Mouse (Mus musculus) fat pad, adult 2 months (tissue): ENCODE results near the gene Sgtb.

Source experiments
- DNase-seq: peaks from one replicate; pipeline ENCODE4 v3.0.0-alpha.2; 2011; ENCODE audit warnings: low read depth, low spot score; ENCODE audit errors: extremely low read depth

Sgtb gene

DNA sequence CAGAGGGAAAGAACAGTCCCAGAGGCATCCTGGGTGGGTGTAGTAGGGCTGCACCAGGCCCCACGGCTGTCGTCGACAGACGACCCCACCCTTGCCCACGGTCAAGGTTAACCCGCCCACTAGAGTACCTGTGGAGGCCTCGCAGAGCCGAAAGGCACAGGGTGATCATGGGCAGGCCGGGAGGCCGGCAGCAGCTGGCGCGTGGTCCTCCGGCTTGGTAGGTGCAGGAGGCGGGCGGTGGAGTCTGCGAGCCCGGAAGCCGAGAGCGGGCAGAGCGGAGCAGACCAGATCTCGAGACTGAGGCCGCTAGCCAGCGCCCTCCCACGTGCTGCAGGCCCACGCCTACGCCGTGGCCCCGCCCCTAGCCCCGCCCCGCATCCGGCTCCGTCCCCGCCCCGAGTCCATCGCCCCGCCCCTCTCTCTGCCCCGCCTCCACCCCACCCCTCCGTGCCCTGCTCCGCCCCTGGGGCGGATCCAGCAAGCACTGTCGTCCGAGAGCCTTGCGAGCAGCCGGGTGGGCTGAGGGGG is at the start of gene Sgtb, which contains the start of gene Nln:
Gene Sgtb, plus strand, starts transcription at position 454 of the 528 bp plus-strand sequence.
Gene Nln, minus strand, starts transcription at position 327 of the 528 bp plus-strand sequence.
- no peak for DNase-seq

DNA sequence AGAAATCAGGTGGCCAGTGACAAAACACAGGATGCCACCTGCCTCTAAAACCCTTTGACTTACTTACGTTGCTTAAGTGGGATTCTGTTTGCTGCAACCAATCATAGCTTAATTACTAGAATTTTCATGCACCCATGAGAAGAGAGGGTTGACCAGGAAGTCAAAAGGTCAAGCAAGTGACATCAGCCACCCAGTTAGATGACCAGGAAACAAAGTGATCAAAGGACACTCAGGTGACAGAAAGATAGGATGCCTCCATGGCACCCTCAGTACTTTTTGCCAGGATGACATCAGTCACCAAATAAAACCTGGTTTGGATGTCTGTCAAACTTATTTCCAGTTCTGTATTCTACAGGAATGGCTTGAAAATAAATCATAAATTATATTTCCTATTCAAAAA is 49.3 kb upstream of the Sgtb start:
- no peak for DNase-seq

DNA sequence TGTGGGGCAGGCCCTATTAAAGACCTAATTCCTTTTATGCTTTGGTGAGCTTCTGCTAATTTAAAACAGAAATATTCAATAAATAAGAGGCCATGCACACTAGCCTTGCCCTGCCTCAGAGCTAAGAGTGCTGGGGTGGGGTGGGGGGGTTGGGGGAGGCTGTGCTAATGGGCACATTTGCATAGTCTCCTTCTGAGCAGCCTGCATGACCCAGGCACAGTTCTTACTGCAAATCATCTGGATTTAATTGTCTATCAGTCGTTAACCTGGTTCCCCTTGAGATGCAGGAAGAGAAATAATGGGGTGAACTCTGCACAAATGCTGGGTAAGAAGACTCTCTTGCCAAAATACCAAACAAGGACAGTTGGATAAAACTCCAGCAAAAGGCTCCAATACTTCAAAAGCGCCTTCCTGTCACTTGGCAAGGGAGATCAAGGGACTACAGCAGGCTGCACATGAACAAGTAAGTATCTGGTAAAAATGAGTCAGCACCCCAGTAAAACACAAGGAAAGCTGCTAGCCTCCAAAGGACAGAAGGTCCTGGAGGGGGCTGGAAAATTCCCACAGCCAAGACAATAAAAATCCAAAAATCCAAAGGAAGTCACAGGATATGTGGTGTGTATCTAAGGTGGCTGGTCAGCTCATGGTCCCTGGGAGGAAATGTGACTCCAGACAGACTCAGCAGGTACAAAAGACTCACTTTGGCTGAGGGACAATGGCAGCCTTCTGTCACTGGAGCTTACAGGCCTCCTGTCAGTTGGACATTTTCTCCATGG is 47.4 kb upstream of the Sgtb start:
- DNase-seq = no peak

DNA sequence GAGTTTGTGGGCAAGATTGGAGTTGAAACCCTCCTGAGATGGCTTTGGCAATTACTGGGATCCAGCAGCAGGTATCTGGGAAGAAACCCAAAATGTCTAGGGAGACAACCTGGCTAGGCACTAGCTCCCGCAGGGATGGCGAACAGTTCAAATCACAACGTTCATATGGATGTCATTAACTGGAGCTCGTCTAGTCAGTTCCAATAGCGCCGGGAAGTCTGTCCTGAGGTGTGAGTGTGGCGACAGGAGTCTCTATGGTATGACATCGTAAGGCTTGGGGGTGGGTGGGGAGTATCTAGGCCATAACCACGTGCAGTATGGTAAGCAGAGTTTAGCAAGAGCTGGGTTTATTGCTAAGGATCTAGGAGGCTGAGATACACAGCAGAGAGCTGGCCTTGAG is 46.5 kb upstream of the Sgtb start:
- DNase-seq = no peak

DNA sequence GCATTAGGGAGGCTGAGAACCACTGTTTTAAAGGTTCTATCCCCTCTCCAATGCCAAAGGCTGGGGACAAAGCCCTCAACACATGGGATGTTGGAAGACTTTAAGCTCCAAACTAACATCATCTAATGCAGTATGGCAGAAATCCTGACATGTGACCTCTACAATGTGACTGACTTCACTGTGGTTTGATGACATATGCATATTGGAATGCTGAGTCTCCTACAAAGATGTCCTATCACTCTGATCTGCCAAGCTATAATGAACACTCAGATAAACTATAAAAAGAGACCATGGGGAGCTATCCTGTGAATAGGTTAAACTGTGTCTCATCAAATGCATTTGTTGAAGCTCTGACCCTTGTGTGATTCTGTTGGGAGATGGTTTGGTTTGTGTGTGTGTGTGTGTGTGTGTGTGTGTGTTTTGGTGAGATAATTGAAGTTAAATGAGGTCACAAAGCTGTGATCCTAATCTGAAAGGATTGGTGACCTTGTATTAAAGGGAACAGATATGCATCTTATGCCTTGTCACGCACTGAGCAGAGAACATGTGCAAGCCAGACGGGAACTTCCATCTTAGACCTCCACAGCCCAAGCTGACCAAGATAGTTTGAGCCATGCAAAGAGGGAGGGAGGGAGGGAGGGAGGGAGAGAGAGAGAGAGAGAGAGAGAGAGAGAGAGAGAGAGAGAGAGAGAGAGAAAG is 43.7 kb upstream of the Sgtb start:
- no peak for DNase-seq

DNA sequence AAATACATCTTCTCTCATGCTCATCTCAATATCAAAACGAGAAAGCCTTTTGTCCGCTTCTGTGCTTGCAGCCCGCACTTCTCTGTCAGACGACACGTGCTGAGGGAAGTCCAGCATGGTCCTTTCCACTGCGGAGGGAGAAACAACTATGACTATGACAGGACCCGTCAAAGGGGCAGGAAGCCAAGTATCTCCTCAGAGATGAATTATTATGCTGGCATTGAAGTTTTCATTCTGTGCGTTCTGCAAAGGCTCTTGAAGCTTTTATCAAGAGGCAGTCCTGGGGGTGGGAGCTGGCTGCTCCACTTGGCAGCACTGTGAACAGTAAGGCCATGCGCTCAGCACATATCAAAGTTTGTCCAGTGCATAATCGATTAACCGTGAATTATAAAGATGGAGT is 40.3 kb upstream of the Sgtb start:
- DNase-seq = no peak

DNA sequence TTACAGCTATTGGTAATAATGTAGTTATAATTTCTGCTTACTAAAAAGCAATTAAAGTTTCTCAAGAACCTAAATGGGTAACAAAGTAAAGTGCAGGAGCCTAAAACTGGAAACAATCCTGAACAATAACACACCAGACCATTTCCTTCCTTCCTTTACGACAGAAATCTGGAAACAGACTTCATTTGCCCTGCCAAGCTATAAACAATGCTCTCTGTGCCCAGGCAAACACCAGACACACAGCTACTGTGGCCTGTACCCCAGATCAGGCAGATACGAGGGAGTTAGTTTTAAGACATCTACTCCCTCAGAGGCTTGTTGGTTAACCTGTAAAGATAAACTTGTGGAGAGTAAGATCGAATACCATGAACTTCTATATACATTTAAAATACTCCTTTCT is 38.8 kb upstream of the Sgtb start:
- DNase-seq = no peak

DNA sequence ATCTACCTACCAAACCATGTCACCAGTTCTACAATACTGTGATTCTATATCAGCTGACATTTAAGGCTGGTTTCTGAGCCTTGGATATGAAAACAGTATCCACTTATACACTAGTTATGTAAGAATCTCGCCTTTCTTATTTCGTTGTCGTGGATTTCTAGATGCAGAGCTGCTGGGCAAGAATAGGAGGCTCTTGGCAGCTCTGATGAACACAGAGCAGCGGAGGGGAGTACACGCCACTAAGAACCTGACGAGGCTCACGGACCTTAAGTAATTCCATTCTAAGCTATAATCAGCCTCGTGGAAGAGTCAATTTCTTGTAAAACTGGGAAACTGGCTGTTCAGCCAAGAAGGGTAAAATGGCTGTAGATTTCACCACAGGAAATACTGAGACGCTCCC is 37.2 kb upstream of the Sgtb start:
- DNase-seq = no peak

DNA sequence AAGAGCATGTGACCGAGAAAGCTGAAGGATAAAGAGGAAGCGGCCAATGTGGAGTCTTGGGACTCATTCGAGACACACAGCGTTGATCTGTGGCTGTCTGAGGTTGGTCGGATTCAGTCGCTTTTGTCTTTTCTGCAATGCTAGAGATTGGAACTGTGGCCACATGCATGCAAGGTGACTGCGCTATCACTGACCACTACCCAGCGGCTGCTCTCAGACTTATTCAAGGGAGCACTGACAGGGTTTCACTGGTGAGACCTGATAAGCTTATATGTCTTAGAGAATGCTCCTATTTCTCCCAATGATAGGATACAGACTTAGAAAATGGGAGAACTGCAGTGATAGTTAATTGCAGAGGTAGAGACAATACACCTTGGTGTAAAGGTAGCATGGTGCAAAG is 35.3 kb upstream of the Sgtb start:
- no peak for DNase-seq

DNA sequence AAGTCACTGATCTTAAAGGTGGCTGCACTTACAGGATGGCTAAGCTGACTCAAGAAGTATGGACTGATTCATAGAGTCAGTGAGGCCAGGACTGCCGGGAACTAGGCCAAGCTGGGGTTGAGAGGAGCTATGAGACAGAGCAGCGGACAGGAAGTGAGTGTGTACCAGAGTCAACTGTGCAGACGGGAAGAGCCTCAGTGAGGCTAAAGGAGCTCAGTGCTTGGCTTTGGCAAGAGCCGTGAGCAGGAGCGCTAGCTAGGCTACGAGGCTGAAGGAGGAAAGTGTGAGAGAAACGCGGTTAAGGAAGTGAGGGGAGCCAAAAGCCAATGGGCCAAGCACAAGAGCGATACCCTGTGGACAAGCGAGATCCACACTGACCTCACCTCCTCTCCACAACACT is 34.8 kb upstream of the Sgtb start:
- DNase-seq = no peak

DNA sequence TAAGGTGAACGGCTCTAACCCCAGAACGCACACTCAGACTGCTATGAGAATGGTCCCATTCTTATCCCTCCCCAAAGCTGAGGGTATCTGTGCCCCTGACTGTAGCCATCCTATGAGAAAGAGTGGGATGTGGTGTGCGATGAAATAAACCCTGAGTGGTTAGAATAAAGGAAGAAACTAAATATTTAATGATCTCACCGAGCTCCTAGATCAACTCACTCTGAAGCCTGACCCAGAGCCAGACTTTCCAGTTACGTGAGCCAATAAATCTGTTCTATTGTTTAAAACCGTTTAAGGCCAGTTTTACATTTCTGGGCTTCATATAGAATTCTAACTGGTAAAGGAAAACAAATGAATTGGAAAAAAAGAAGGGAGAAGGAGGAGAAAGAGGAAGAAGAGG is 32.5 kb upstream of the Sgtb start:
- DNase-seq = no peak

DNA sequence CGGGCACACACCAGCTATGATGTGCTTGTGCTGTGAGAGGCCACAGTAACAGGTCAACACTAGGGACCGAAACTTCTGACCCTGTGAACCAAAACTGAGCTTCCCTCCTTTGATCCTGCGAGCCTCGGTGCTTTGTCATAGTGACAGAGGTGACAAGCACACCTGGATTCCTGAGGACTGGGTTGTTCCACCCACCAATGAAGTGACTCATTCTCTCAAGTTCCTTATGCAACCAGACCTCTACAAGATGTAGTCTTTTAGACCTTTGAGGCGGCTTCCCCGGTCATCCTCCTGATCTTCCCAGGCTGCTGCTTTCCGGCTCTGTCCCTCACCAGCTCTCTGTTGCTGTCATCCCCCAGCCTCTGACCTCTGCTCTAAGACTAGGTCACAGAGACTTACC is 27.0 kb upstream of the Sgtb start:
- no peak for DNase-seq

DNA sequence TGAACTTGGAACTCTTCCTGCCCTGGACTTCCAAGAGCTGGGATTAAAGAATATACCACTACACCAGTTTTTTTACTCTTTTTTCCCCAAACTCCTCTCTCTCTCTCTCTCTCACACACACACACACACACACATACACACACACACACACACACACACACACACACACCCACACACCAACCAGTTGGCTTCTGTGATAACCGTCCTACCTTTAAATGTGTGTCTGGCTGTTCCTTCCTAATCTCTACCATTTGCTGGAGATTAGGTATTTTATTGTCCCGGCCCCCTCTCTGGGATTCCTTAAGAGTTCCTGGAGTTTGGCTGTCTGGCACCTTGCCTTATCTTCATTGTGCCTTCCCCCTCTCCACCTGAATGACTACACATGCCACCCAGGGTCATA is 24.9 kb upstream of the Sgtb start:
- DNase-seq = no peak

DNA sequence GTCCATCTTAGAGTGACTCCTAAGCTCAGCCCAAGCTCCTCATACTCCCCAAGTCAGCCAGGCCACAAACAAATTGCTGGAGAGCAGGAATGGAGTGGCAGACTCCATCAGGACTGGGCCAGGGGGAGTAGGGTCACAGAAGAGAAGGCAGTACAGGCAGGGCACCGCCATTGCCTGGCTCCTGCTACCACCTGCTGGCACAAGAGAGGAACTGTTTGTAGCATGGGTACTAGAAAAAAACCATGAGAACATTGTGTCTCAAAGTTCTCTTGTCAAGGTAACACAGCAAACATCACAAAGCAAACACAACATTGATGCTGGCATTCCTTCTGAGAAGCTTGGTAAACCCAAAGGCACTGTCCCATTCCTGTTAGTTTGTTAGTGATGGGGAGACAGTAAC is 20.2 kb upstream of the Sgtb start:
- DNase-seq = no peak

DNA sequence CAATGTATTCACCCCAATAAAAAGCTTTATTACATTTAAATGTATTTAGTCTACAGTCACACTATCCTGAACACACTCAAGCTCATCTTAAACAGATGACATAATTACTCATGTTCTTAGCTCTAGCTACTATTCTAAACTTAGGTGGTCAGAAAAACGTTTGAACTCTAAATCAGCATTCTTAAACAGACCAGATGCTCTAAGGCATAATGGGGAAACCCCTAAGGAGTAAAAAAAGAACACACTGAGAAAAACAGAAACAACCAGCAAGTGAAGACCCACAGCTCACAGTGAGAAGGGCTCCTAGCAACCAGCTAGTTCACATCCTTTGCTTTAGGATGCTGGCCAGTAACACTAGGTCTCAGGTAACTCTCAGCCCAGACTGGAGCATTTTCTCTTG is 17.8 kb upstream of the Sgtb start:
- DNase-seq = no peak

DNA sequence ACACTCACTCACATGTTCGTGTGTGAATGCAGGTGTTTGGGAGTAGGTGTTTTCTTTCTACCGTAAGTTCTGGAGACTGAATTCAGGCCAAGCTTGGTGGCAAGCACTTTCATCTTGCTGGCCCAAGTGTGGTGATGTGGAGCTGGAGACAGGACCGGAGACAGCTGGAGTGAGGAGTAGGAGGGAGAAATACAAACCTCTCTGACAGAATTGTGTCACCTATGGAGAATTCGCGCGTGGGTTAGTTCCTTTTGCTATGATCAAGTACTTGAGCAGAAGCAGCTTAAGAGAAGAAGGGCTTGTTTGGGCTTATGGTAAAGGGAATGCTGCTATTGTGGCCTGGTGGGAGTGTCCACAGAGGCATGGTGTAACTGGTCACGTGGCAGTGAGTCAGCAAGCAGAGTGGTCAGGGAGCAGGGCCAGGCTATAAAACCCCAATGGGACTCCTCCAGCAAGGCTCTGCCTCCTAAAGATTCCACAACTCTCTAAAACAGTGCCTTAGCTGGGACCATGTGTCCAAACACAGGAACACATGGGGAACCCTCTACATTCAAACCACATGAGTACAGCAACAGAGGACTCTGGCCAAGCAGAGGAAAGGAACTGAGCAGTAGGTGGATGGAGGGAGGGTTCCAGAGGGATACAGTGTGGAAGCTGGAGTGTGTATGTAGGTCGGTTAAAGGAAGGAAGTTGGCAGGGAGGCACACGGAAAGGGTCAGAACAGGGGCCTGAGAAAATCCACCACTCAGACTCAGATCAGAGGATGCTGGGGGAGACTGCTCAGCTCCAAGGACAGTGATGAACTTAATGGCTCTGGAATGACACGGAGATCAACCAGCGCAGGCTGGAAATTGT is 14.8 kb upstream of the Sgtb start:
- DNase-seq = no peak

DNA sequence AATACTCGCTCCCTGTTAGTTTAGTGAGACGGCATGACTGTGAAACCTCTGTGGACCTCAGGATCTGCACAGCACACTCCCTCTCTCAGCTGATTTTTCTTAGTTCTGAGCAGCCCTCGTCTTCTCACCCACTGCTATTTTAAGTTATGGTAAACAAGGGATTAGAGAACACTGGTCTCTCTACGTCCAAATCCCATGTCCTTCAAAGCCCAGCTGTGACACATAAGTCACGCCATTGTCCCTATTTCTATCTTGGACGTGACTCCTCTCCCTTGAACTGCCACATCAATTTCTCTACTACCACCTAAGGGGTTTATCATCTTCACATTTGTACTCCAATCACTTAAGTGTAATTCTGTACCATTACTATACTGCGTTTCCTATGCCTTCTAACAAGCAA is 13.6 kb upstream of the Sgtb start:
- no peak for DNase-seq

DNA sequence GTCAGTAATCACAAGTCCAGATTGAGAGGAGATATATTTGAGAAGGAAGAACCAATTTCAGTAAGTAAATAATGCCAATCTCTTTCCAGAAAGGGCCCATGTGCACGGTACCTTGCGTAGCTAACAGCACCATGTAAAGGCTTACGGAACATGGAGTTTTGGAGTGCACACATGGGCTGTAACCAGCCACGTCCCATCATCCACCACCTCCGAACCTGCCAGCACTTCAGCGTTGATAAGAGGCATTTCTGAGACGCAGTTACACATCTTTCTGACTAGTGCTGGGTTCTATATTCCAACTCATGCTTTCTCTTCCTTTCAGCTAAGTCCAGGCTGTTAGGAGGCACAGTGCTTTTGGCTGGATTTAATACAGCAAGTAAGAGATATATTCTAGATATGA is 12.4 kb upstream of the Sgtb start:
- no peak for DNase-seq

DNA sequence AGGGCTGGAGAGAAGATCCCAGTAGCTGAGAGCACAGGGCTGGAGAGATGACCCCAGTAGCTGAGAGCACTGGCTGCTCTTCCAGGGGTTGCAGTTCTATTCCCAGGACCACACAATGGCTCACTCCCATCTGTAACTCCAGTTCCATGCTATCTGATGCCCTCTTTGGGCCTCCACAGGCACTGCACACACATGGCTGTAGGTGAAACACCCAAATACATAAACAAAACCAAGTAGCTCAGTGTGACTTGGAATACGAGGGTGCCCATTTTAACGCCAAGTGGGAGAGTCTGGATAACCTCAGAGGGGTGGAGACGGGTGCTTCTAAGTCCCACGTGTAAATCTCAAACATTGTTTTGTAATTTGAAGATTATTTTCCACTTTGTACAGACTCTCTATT is 9.1 kb upstream of the Sgtb start:
- no peak for DNase-seq

DNA sequence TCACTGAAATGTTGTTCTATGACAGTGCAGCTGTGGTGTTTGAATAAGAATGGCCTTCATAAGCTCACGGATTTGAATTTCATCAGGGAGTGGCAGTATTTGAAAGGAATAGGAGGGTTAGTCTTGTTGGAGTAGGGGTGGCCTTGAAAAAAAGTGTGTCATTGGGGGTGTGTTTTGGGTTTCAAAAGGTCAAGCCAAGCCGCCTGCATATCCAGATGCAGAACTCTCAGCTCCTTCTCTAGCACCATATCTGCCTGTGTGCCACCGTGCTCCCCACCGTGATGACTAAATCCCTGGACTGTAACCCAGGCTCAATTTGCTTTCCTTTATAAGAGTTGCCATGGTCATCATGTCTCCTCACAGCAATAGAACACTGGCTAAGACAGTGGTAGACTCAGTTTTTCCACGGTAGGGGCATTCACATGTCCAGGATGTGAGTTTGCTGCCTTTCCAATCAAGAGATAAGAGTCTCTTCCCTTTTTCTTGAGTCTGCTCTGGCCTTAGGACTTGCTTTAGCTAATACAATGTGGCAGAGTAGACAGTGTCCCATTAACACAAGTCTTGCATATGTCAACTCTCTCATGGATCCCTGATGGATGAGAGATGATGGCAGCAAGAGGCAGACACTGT is 7.8 kb upstream of the Sgtb start:
- DNase-seq = no peak

DNA sequence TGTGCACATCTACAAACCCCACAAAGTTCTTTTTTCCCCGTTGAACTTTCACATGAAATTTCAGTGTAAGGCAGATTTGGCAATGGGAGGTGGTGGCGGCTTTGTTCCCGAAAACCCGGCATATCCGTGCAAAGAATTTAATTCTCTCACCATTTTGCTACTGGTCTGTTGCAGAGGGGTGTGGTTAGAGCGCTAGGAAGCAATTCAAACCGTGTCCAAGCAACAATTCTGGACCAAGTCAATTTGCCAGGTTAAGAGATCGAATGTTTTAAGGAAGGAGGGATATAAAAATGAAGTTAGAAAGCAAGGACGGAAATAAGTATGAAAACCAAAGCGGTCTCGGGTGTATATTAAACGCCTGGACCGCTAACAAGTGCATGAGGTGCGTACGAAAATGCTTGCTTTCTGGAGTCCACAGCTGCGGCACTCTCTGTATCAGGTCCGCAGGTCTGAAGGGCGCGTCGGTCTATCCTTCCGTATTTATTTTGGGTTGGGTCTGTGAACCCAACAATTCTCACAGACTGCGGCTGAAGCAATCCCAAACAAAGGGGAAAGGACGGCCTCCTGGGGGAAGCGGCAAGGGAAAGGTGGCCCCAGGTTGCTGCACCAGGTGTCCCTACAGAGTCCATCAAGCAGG is 772 bp upstream of the Sgtb start:
- no peak for DNase-seq
